Mouse (Mus musculus) embryonic facial prominence, embryonic 11.5 days (tissue): ENCODE data around the gene Rptor. TPM values are rescaled to one million over a fixed set of nuclear protein-coding genes. Genes with fewer than 3 reads are reported as not detected.
A peak's percentile ranks its signal among the peaks of the same experiment; 100 is the strongest.

Source experiments
- ATAC-seq: fragments of 200-750 bp; cut with Nextera tagmentation; replicated peaks from 2 replicates; pipeline ENCODE4 v1.8.0; 2017; ENCODE audit warnings: low read depth; ENCODE audit not compliant: insufficient number of reproducible peaks, low FRiP score, low TSS enrichment
- DNase-seq: peaks from one replicate; pipeline ENCODE4 v3.0.0-alpha.2; 2015; ENCODE audit warnings: low spot score
- H3K27ac ChIP-seq: fragments of 300-500 bp; sonication (generic); replicated peaks from 2 replicates; pipeline ENCODE4 v1.5.1; 2014; ENCODE audit warnings: mild to moderate bottlenecking, low read depth, low read length, control low read depth
- H3K27me3 ChIP-seq: fragments of 300-500 bp; sonication (generic); 2 replicates; pipeline ENCODE4 v1.6.1; 2014; ENCODE audit warnings: mild to moderate bottlenecking, low read length, moderate library complexity, mixed read lengths; ENCODE audit not compliant: control insufficient read depth, insufficient read depth
- H3K36me3 ChIP-seq: fragments of 300-500 bp; sonication (generic); replicated peaks from 2 replicates; pipeline ENCODE4 v1.6.1; 2014; ENCODE audit warnings: low read depth, mild to moderate bottlenecking, low read length, moderate library complexity, mixed read lengths; ENCODE audit not compliant: control insufficient read depth, insufficient read depth
- H3K4me1 ChIP-seq: fragments of 300-500 bp; sonication (generic); 2 replicates; pipeline ENCODE4 v1.6.1; 2014; ENCODE audit warnings: low read length, mixed read lengths; ENCODE audit not compliant: control insufficient read depth, insufficient read depth
- H3K4me2 ChIP-seq: fragments of 300-500 bp; sonication (generic); 2 replicates; pipeline ENCODE4 v1.6.1; 2014; ENCODE audit warnings: low read depth, mild to moderate bottlenecking, control low read depth, low read length, moderate library complexity
- H3K4me3 ChIP-seq: fragments of 300-500 bp; sonication (generic); 2 replicates; pipeline ENCODE4 v1.5.1; 2014; ENCODE audit warnings: low read depth, low read length, control low read depth
- H3K9ac ChIP-seq: fragments of 300-500 bp; sonication (generic); replicated peaks from 2 replicates; pipeline ENCODE4 v1.6.1; 2014; ENCODE audit warnings: mild to moderate bottlenecking, control low read depth, low read length
- H3K9me3 ChIP-seq: fragments of 300-500 bp; sonication (generic); replicated peaks from 2 replicates; pipeline ENCODE4 v1.6.1; 2016; ENCODE audit warnings: mild to moderate bottlenecking, low read length, inconsistent platforms, mixed read lengths; ENCODE audit not compliant: control insufficient read depth
- WGBS: fragments of 180-500 bp; shearing (Covaris S2); extraction: QIAGEN DNeasy Blood & Tissue Kit; methylation state at CpG from one replicate; pipeline ENCODE4 v1.1.7; 2014; 5-methylcytosine and 5-hydroxymethylcytosine counted together
- polyA plus RNA-seq: library from polyadenylated mRNA; unstranded; fragments of >200 nt; fragmentation: Nextera tagmentation; extraction: Ambion mirVana; gene quantifications from 2 replicates; pipeline ENCODE4 v1.2.1, GENCODE M21; 2014

Rptor gene
- polyA plus RNA-seq, 1 experiment from 2014 or later: 10.1 TPM

DNA sequence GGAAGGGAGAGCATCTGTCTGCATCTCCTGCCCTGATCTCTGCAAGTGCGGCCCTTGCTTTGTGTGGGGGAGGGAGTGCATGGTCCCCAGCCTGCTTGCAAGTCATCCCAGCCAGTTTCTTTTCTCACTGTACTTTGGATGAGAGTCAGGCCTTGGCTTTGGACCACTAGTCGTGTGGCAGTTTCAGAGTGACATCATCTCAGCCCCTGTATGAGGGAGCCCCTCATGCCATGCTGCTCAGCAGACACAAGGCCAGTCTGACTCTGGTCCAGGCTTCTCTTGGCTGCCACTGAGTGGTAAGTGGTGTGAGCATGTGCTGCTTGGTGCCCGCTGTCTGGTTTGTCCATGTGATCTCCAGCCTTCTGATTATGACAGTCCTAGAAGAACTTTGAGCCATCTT, 170.2 kb downstream of the Rptor start:
- 84% methylated on average over 3 of the region's 3 CpGs for WGBS

DNA sequence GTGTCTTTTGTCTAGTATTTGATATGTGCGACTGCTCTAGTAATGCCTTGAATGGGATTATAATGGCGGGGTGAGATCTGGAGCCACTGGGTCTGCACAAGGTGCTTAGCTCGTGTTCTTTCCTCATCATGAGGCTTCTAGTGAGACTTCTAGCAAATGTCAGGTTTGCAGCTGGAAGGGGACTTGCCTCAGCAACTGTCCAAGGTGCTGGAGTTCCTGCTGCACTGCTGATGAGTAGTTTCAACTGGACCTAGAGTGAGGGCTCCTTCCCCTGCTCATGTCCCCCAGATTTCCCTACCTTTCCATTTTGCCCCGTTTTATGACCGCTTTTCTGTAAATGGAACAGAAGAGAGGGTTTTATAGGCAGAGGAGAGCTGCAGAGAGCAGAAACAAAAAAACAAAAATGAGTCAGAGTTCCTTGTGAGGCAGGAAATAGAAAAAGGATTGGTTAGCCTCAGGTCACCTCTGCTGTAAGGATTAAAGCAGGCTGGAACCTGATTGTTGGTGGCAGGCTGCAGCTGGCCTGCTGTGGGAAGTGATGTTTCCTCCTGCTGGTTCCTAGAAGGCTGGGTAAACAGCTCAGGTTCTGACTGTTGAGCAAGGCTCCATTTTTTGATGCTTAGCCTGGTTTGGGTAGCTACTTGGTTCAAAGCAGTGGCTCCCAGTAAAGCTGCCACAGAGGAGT, 172.5 kb downstream of the Rptor start:
- Histone ChIP-seq H3K36me3 (no peaks in the 10 kb centered on the region), H3K4me3 (no peak overlapping the region), H3K9ac (no peak overlapping the region), H3K4me1 (no peaks in the 10 kb centered on the region), H3K9me3 (no peaks in the 10 kb centered on the region), H3K4me2 (no peak overlapping the region), H3K27me3 (no peaks in the 10 kb centered on the region), H3K27ac (no peak overlapping the region)
- 89% methylated on average over 5 of the region's 5 CpGs for WGBS
- peak; percentile 49 for DNase-seq
- ATAC-seq: no peak

More for the DNA sequence above, 170.2 kb downstream of the Rptor start:
- no peaks in the 10 kb centered on the region for H3K9me3 ChIP-seq
- H3K9ac ChIP-seq: no peak overlapping the region
- no peaks in the 10 kb centered on the region for H3K36me3 ChIP-seq
- DNase-seq (no peak), ATAC-seq (no peak)
- H3K4me3 ChIP-seq: no peak overlapping the region
- H3K4me2 ChIP-seq: no peak overlapping the region
- no peaks in the 10 kb centered on the region for H3K4me1 ChIP-seq
- no peaks in the 10 kb centered on the region for H3K27me3 ChIP-seq
- no peak overlapping the region for H3K27ac ChIP-seq

GRCm38 (mm10) chr11:119777236-119777635, 174.5 kb downstream of the Rptor start:
- no peaks in the 10 kb centered on the region for H3K36me3 ChIP-seq
- WGBS: 67% methylated on average over 3 of the region's 3 CpGs

DNA sequence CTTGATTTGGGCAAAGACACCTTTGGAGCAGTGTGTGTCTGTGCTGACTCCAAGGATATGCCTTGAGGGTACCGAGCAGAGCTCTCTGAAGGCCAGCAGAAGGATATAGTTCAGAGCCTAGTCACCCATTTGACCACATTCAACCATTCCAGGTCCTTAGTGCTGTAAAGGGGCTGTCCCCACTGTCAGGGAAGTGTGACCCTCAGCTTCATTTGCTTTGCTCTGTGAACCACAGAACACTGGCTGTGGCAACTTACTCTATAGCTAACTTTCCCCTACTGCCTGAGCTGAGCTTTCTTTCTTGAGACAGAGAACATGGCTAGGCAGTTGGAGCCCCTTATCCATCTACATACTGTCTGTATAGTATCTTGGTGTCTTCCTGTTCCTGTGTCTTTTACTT, 175.2 kb downstream of the Rptor start:
- Histone ChIP-seq H3K27ac (no peak overlapping the region), H3K27me3 (no peaks in the 10 kb centered on the region), H3K4me3 (no peak overlapping the region), H3K4me1 (no peaks in the 10 kb centered on the region), H3K36me3 (no peaks in the 10 kb centered on the region), H3K9me3 (no peaks in the 10 kb centered on the region), H3K4me2 (no peak overlapping the region), H3K9ac (no peak overlapping the region)
- ATAC-seq (no peak), DNase-seq (no peak)
- 92% methylated on average over 1 of the region's 1 CpGs for WGBS

More at GRCm38 (mm10) chr11:119777236-119777635, 174.5 kb downstream of the Rptor start:
- H3K4me2 ChIP-seq: no peak overlapping the region
- no peaks in the 10 kb centered on the region for H3K27me3 ChIP-seq
- no peak overlapping the region for H3K9ac ChIP-seq
- no peak overlapping the region for H3K27ac ChIP-seq
- DNase-seq (no peak), ATAC-seq (no peak)
- H3K4me3 ChIP-seq: no peak overlapping the region
- no peaks in the 10 kb centered on the region for H3K9me3 ChIP-seq
- no peaks in the 10 kb centered on the region for H3K4me1 ChIP-seq

DNA sequence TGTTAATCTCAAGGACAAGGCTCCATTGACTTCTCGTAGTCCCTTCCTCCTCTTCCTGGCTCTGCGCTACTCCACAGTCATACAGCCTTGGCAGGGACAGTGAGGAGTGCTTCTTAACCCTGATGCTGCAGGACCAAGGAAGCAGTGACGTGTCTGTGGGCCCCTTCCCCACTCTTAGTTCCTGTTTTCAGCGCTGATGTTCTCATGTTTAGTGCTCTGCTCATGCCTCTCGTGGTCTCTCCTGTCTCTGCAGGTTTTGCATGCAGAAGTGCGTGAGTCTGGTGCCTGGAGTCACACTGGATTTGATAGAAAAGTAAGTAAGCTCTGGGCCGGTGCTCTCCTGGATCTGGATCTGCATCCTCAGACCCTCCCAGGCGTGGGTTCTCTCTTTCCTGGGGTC, 177.6 kb downstream of the Rptor start:
- Histone ChIP-seq H3K4me1 (no peaks in the 10 kb centered on the region), H3K36me3 (no peaks in the 10 kb centered on the region), H3K9ac (no peak overlapping the region), H3K27ac (no peak overlapping the region), H3K4me2 (no peak overlapping the region), H3K4me3 (no peak overlapping the region), H3K27me3 (no peaks in the 10 kb centered on the region), H3K9me3 (no peaks in the 10 kb centered on the region)
- ATAC-seq (no peak), DNase-seq (no peak)
- WGBS: 81% methylated on average over 8 of the region's 8 CpGs

GRCm38 (mm10) chr11:119781165-119781564, 178.5 kb downstream of the Rptor start:
- no peak for ATAC-seq
- 82% methylated on average over 2 of the region's 2 CpGs for WGBS
- H3K36me3 ChIP-seq: no peaks in the 10 kb centered on the region

DNA sequence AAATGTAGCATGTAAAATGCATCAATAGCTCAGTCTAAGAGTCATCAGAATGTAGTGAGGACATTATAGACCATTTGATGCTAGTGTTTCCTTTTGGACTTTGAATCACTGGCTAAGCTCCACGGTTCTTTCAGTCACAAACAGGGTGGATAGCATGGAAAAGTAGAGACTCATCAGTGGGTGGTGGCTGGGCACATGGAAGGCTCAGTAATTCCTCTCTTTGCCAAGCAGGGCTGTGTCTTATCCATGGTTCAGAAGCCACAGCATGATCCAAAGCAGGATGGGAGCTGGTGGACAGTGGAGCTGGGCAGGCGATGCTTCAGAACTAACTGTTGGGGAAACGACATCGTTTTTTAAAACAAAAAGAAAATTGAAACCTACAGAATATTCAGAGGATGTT, 179.0 kb downstream of the Rptor start:
- Histone ChIP-seq H3K4me1 (no peaks in the 10 kb centered on the region), H3K4me3 (no peak overlapping the region), H3K27ac (no peak overlapping the region), H3K27me3 (no peaks in the 10 kb centered on the region), H3K9me3 (no peaks in the 10 kb centered on the region), H3K4me2 (no peak overlapping the region), H3K9ac (no peak overlapping the region), H3K36me3 (no peaks in the 10 kb centered on the region)
- WGBS: 91% methylated on average over 4 of the region's 4 CpGs
- DNase-seq (no peak), ATAC-seq (no peak)

More at GRCm38 (mm10) chr11:119781165-119781564, 178.5 kb downstream of the Rptor start:
- Histone ChIP-seq H3K4me3 (no peak overlapping the region), H3K4me1 (no peaks in the 10 kb centered on the region), H3K27me3 (no peaks in the 10 kb centered on the region), H3K9ac (no peak overlapping the region), H3K27ac (no peak overlapping the region), H3K4me2 (no peak overlapping the region), H3K9me3 (no peaks in the 10 kb centered on the region)
- DNase-seq: no peak

- no peaks in the 10 kb centered on the region for H3K27me3 ChIP-seq
- no peaks in the 10 kb centered on the region for H3K4me1 ChIP-seq
- 95% methylated on average over 4 of the region's 4 CpGs for WGBS
- H3K4me3 ChIP-seq: no peak overlapping the region
- no peaks in the 10 kb centered on the region for H3K36me3 ChIP-seq
- H3K9me3 ChIP-seq: no peaks in the 10 kb centered on the region
- no peak overlapping the region for H3K4me2 ChIP-seq
- DNase-seq (no peak), ATAC-seq (no peak)
- no peak overlapping the region for H3K9ac ChIP-seq
- no peak overlapping the region for H3K27ac ChIP-seq
Observed at GRCm38 (mm10) chr11:119783653-119784052, 180.9 kb downstream of the Rptor start.
